Mouse (Mus musculus): ENCODE data around the gene Atp2b4. TPM values are rescaled to one million over a fixed set of nuclear protein-coding genes. Genes with fewer than 3 reads are reported as not detected.

Gene Atp2b4
- polyA plus RNA-seq, 1 experiment from 2014 or later: 13.5 TPM

DNA sequence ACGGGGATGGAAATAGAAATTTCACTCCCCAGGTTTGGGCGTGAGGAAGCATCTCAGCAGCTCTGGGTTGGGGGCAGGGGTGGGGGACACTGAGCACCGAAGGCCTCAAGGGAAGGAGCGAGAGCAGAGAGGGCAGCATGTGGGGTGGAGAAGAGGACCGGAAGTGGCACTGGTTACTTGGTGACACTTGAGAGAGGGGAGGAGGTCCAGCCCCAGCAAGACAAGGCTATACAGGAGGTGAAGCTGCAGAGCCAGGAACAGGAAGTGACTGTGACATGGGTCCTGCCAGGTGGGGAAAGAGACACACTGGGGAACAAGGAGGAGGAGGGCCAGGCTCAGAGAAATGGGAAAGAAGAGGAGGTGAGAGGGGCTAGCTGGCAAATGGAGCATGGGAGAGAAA, 20.3 kb upstream of the Atp2b4 start:
- no peaks in the 10 kb centered on the region for H3K4me1 ChIP-seq (replicated peaks; ENCODE audit: control insufficient read depth, insufficient read depth)
- 55% methylated on average over 5 of the region's 5 CpGs for WGBS
- ATAC-seq (ENCODE audit: low FRiP score, low TSS enrichment) (no peak), DNase-seq (ENCODE audit: low spot score) (no peak)
- H3K4me2 ChIP-seq (replicated peaks; ENCODE audit: low read depth): no peak overlapping the region
- H3K9ac ChIP-seq (ENCODE audit: low read length): no peak overlapping the region
- no peak overlapping the region for H3K4me3 ChIP-seq (ENCODE audit: low read depth, low read length)
- H3K9me3 ChIP-seq (ENCODE audit: control insufficient read depth, low read length): no peaks in the 10 kb centered on the region
- TF ChIP-seq EP300 (optimal IDR thresholded peaks at IDR 0.05) (no peak), CTCF (IDR thresholded peaks at IDR 0.05; ENCODE audit: low read depth) (no peak)
- no peaks in the 10 kb centered on the region for H3K36me3 ChIP-seq (ENCODE audit: control insufficient read depth, insufficient read depth, low read length)
- H3K27me3 ChIP-seq (ENCODE audit: control insufficient read depth, insufficient read depth, low read length): no peaks in the 10 kb centered on the region
- no peak overlapping the region for H3K27ac ChIP-seq (replicated peaks)

DNA sequence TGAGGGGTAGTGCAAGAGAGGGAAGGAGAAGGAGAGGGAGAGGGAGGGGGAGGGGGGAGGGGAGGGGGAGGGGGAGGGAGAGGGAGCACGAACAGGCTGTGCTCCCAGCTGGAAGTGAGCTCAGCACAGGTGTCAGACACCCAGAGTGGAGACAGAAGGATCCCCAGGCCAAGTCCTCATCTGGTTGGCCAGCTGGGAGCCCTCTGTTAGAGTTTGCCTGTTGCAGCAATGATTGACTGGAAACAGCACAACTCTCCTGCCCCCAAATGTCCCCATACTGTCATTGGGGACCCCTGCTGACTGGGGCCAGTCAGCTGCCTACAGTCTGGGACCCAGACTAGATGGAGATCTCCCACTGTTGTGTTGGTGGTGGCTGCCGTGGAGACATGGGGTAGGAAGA, 19.3 kb upstream of the Atp2b4 start:
- Histone ChIP-seq H3K27me3 (ENCODE audit: control insufficient read depth, insufficient read depth, low read length) (no peaks in the 10 kb centered on the region), H3K9me3 (ENCODE audit: control insufficient read depth, low read length) (no peaks in the 10 kb centered on the region), H3K4me3 (ENCODE audit: low read depth, low read length) (no peak overlapping the region), H3K4me2 (replicated peaks; ENCODE audit: low read depth) (no peak overlapping the region), H3K27ac (replicated peaks) (no peak overlapping the region), H3K9ac (ENCODE audit: low read length) (no peak overlapping the region), H3K4me1 (replicated peaks; ENCODE audit: control insufficient read depth, insufficient read depth) (no peaks in the 10 kb centered on the region; the same call in 1 of the 2 replicates), H3K36me3 (ENCODE audit: control insufficient read depth, insufficient read depth, low read length) (no peaks in the 10 kb centered on the region)
- no peak for ATAC-seq (ENCODE audit: low FRiP score, low TSS enrichment)
- no peak for DNase-seq (ENCODE audit: low spot score)
- TF ChIP-seq EP300 (optimal IDR thresholded peaks at IDR 0.05): no peak
- TF ChIP-seq CTCF (IDR thresholded peaks at IDR 0.05; ENCODE audit: low read depth): no peak
- 39% methylated on average over 2 of the region's 2 CpGs for WGBS

DNA sequence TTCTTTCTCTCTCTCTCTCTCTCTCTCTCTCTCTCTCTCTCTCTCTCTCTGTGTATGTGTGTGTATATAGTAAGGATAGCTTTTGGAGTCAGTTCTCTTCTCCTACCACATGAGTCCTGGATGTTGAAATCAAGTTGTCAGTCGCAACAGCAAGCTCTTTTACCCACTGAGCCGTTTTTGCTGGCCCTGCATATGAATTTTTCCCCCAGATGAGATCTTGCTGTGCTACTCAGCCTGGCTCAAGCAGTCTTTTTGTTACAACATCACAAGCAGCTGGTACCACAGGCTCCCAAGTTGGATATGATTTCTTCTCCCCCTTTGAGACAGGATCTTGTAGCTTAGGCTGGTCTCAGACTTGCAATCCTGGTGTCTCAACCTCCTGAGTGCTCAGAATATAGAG, 17.7 kb upstream of the Atp2b4 start:
- no peak for DNase-seq (ENCODE audit: low spot score)

DNA sequence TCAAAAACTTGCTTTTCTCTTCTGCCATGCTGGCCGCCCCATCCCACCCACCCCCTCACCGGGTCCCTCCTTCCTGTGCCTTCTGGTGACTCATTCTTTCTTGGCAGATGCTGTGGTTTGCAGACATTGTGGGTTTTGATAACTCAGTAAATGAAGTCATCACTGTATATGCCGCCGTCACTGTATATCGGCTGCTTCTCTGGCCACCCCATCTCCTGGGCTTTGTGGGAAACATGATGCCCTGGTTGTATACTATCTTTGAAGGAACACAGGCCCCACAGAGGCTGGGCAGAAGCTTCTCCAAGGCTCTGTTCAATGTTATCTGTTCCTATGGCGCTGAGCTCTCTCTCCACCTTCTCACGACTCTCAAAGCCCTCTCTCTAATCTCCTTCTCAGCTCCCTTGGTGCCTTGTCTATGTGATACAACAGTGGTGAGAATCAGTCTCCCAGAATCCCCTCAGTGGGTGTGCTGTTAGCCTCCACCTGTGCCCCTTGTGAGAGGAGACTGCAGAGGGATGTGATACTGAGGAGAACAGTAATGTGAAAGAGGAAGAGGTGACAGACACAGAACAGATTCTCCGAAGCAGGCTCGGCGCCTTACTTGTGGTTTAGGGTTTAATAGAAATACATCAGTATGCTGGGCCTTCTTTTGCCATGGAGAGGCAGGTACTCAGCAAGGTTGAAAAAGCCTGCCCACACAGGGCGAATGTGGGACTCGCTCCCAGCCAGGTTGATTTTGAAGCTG, 15.1 kb upstream of the Atp2b4 start:
- DNase-seq (ENCODE audit: low spot score) (no peak), ATAC-seq (ENCODE audit: low FRiP score, low TSS enrichment) (no peak)
- TF ChIP-seq EP300 (optimal IDR thresholded peaks at IDR 0.05): no peak
- TF ChIP-seq CTCF (IDR thresholded peaks at IDR 0.05; ENCODE audit: low read depth): no peak
- no peak overlapping the region for H3K27ac ChIP-seq (replicated peaks)
- no peak overlapping the region for H3K4me2 ChIP-seq (replicated peaks; ENCODE audit: low read depth)
- H3K9ac ChIP-seq (ENCODE audit: low read length): no peak overlapping the region
- no peaks in the 10 kb centered on the region for H3K27me3 ChIP-seq (ENCODE audit: control insufficient read depth, insufficient read depth, low read length)
- no peaks in the 10 kb centered on the region for H3K9me3 ChIP-seq (ENCODE audit: control insufficient read depth, low read length)
- WGBS: 45% methylated on average over 12 of the region's 12 CpGs
- H3K4me1 ChIP-seq (replicated peaks; ENCODE audit: control insufficient read depth, insufficient read depth): no peaks in the 10 kb centered on the region; the same call in 1 of the 2 replicates
- no peaks in the 10 kb centered on the region for H3K36me3 ChIP-seq (ENCODE audit: control insufficient read depth, insufficient read depth, low read length)
- no peak overlapping the region for H3K4me3 ChIP-seq (ENCODE audit: low read depth, low read length)

More for the DNA sequence above, 17.7 kb upstream of the Atp2b4 start:
- H3K36me3 ChIP-seq (ENCODE audit: control insufficient read depth, insufficient read depth, low read length): no peaks in the 10 kb centered on the region
- no peaks in the 10 kb centered on the region for H3K27me3 ChIP-seq (ENCODE audit: control insufficient read depth, insufficient read depth, low read length)
- no peaks in the 10 kb centered on the region; the same call in 1 of the 2 replicates for H3K4me1 ChIP-seq (replicated peaks; ENCODE audit: control insufficient read depth, insufficient read depth)
- 63% methylated on average over 2 of the region's 2 CpGs for WGBS
- no peak overlapping the region for H3K4me2 ChIP-seq (replicated peaks; ENCODE audit: low read depth)
- no peak for ATAC-seq (ENCODE audit: low FRiP score, low TSS enrichment)
- H3K9me3 ChIP-seq (ENCODE audit: control insufficient read depth, low read length): no peaks in the 10 kb centered on the region
- TF ChIP-seq EP300 (optimal IDR thresholded peaks at IDR 0.05): no peak
- TF ChIP-seq CTCF (IDR thresholded peaks at IDR 0.05; ENCODE audit: low read depth): no peak
- no peak overlapping the region for H3K27ac ChIP-seq (replicated peaks)
- H3K4me3 ChIP-seq (ENCODE audit: low read depth, low read length): no peak overlapping the region
- no peak overlapping the region for H3K9ac ChIP-seq (ENCODE audit: low read length)

DNA sequence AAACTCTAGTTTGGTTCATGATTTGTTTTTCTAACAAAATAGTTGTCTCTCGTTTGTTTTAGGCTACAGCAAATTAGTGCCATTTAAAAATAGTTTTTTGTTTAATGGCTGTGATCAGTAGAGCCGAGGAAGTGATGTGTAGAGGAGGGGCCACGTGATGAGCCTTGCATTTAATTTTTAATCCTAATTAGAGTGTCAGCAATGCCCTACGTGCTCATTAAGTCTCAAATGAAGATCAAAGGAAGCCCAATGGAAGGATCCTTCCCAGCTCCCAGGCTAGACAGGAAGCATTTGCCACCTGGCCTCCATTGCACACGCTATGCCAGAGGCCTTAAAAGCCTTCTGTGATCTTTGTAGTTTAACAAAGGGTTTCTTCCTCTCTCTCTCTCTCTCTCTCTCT, 8.5 kb upstream of the Atp2b4 start:
- Histone ChIP-seq H3K36me3 (ENCODE audit: control insufficient read depth, insufficient read depth, low read length) (no peaks in the 10 kb centered on the region), H3K27ac (replicated peaks) (no peak overlapping the region), H3K4me2 (replicated peaks; ENCODE audit: low read depth) (no peak overlapping the region), H3K9ac (ENCODE audit: low read length) (no peak overlapping the region), H3K4me3 (ENCODE audit: low read depth, low read length) (no peak overlapping the region), H3K9me3 (ENCODE audit: control insufficient read depth, low read length) (no peaks in the 10 kb centered on the region), H3K4me1 (replicated peaks; ENCODE audit: control insufficient read depth, insufficient read depth) (no peaks in the 10 kb centered on the region), H3K27me3 (ENCODE audit: control insufficient read depth, insufficient read depth, low read length) (no peaks in the 10 kb centered on the region)
- ATAC-seq (ENCODE audit: low FRiP score, low TSS enrichment) (no peak), DNase-seq (ENCODE audit: low spot score) (no peak)
- TF ChIP-seq EP300 (optimal IDR thresholded peaks at IDR 0.05) (no peak), CTCF (IDR thresholded peaks at IDR 0.05; ENCODE audit: low read depth) (no peak)
- 63% methylated on average over 5 of the region's 5 CpGs for WGBS

DNA sequence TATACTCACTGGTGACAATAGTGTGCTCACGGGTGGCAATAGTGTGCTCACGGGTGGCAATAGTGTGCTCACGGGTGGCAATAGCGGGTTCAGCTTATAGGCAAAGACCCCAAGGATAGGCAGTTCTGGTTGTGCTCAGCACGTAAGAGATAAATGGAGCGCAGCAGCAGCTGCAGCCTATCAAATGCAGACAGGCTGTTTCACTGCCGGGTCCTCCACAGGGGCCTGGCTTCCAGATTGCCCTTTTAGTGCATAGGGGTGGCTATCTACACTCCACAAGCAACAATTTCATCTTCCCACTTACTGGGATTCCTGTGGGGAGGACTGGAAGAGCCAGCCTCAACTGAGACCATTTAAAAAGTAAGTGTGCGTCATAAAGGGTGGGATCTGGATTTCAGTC, 7.2 kb upstream of the Atp2b4 start:
- 78% methylated on average over 8 of the region's 8 CpGs for WGBS
- ATAC-seq (ENCODE audit: low FRiP score, low TSS enrichment) (no peak), DNase-seq (ENCODE audit: low spot score) (no peak)
- H3K9ac ChIP-seq (ENCODE audit: low read length): no peak overlapping the region
- no peak overlapping the region for H3K4me2 ChIP-seq (replicated peaks; ENCODE audit: low read depth)
- H3K4me3 ChIP-seq (ENCODE audit: low read depth, low read length): no peak overlapping the region
- no peaks in the 10 kb centered on the region for H3K36me3 ChIP-seq (ENCODE audit: control insufficient read depth, insufficient read depth, low read length)
- no peaks in the 10 kb centered on the region for H3K9me3 ChIP-seq (ENCODE audit: control insufficient read depth, low read length)
- H3K4me1 ChIP-seq (replicated peaks; ENCODE audit: control insufficient read depth, insufficient read depth): no peaks in the 10 kb centered on the region
- H3K27ac ChIP-seq (replicated peaks): no peak overlapping the region
- H3K27me3 ChIP-seq (ENCODE audit: control insufficient read depth, insufficient read depth, low read length): no peaks in the 10 kb centered on the region
- TF ChIP-seq EP300 (optimal IDR thresholded peaks at IDR 0.05) (no peak), CTCF (IDR thresholded peaks at IDR 0.05; ENCODE audit: low read depth) (no peak)
